Mouse (Mus musculus) heart, postnatal 14 days (tissue): Measurements from ENCODE around the gene Prkcsh. TPM values are rescaled to one million over a fixed set of nuclear protein-coding genes. Genes with fewer than 3 reads are reported as not detected.
A peak's percentile ranks its signal among the peaks of the same experiment; 100 is the strongest.

Experiments used
- DNase-seq, 2 experiments: peaks; one replicate each; pipeline ENCODE4 v3.0.0; 2021 to 2022
- intact Hi-C: fragments of 180-260 bp; cut with DNase I; formaldehyde crosslinking; loops from one replicate; pipeline ENCODE4 v1.15.1; 2025
- total RNA-seq, 2 experiments: library from RNA; stranded (reverse); gene quantifications; 2 replicates each; pipeline ENCODE4 v1.2.3; 2021

Prkcsh gene
- total RNA-seq, 2 experiments from 2014 or later, result 66.5 to 66.7 TPM

DNA sequence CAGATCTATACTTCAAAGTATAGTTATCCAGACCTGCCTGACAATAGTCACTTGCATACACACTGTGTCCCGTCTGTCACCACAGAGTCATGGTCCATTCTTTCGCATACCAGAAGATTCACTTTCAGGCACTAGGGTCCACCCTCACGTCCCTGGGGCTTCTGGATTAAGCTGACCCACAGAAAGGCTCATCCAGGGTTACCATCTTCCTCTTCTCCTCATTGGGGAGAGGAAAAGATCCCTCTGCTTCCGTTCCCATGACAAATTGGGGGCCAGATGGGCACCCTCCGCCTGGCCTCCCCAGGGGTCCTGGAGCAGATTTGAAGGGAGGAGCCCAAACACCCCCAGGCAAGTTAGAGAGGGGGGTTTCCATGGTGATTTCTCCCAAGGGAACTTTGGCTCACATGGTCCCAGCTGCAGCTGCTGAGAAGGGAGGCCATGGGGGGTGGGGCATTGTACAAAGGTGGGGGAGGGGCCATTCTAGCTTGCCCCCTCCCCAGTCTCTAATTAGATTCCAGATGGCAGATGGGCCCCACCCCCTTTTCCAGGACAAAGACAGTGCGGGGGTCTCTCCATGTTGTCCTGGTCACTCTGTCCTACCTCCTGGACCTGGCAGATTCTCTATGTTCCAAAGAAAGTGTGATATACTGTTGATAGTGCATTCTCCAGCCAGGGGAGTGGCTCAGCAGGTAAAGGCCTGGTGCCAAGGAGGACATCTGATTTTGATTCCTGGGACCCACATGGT is 32.9 kb downstream of the Prkcsh start:
- intact Hi-C loops, result no loop called here
- DNase-seq, result no peak

DNA sequence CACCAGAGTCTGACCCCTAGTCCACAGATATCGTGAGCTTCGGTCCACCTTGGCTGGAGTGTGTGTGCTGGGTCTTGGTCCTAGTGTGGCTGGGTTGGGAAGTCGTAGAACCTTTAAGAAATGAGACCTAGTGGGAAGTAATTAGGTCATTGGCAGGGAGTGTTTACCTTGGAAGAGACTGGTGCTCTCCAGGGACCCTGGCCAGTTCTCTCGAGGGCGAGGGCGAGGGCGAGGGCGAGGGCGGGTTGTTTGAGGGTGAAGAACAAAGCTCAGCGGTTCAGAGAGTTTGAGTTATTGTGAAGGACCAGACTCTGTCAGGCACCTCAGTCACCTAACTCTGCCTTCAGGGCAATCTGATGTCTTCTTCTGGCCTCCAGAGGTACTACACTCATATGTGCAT is 35.2 kb downstream of the Prkcsh start:
- intact Hi-C loops, result no loop called here

GRCm38 (mm10) chr9:22041832-22042231 is 39.2 kb downstream of the Prkcsh start:
- DNase-seq, result no peak
- intact Hi-C loops, result no loop called here

More for the DNA sequence above, 35.2 kb downstream of the Prkcsh start:
- no peak for DNase-seq

- DNase-seq, result no peak
Observed at GRCm38 (mm10) chr9:22047329-22047728, 44.7 kb downstream of the Prkcsh start.

DNA sequence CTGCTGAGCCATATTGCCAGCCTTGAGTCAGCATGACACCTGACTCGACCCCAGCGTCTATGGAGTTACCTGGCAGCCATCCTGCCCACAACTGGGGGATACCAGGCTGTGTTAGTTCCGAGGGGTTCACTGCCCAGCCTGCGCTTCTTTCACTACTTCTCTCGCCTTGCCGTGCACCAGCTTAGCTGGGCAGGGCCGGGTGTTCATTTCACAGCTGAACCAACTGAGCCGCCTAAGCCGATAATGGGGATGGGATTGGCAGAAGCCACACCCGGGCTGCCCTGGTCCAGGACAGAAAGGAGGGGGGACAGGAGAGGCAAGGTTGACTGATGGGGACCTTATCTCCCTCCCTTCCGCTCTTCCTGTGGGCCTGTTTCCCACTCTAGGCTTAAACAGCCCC is 46.7 kb downstream of the Prkcsh start:
- intact Hi-C loops, result no loop called here
- no peak for DNase-seq

More at GRCm38 (mm10) chr9:22047329-22047728, 44.7 kb downstream of the Prkcsh start:
- intact Hi-C loops, result no loop called here

DNA sequence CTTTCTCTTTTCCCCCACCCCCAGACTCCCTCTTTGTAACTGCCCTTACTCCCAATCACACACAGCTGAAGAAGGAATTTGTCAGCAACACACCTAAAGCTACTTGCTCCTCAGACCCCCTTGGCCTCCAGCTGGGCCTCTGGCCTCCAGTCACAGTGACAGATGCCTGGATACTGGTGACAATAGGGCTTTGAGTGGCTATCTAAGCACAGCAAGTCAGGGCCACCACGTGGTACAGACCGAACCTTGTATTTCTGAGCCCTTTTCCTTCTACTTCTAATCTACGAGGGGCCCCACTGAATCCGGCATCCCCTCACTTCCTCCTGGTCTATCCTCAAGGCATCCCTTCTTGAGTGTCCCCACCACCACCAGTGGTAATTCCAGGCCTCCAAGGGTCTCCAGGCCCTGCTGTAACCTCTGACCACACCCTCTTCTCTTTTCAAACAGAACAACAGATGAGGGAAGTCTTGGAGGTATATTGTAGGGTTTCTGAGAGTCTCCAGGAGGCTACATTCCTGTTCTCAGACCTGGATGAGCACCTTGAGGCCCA is 47.2 kb downstream of the Prkcsh start:
- DNase-seq, result no peak
- intact Hi-C loops, result no loop called here

DNA sequence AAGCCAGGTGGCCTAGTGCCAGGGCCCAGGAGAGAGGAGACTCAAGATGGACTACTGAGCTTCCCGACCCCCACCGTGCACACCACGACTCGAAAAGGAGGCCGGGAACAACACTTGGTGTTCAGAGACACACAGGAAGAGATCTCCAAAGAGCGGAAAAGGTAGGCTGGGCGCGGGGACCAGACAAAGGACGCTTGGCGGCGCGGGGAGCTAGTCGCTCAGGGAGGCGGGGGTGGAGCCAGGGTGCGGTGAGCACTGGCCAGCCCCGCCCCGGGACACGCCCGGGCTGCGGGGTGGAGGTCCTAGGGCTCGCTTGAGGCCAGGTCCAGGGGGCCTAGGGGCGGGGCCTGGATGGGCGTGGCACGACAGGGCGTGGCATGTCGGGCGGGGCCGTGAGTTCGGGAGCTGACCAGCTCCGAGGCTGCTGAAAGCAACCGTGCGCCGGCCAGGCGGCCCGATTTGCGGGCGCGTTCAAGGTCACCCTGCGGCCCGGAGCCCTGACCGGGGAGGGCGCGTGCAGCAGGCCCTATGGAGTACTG is 47.8 kb downstream of the Prkcsh start:
- DNase-seq, result peak; percentile 40 to 61
- intact Hi-C loops, result no loop called here

GRCm38 (mm10) chr9:22051161-22051957 is 48.8 kb downstream of the Prkcsh start:
- intact Hi-C loops, result no loop called here

GRCm38 (mm10) chr9:22051958-22052254 is 49.3 kb downstream of the Prkcsh start, which contains the start of gene Elavl3:
Gene Elavl3 (minus strand): TSS chr9:22052023.
- DNase-seq, result no peak
- intact Hi-C loops, result no loop called here

More at GRCm38 (mm10) chr9:22051161-22051957, 48.8 kb downstream of the Prkcsh start:
- no peak for DNase-seq

DNA sequence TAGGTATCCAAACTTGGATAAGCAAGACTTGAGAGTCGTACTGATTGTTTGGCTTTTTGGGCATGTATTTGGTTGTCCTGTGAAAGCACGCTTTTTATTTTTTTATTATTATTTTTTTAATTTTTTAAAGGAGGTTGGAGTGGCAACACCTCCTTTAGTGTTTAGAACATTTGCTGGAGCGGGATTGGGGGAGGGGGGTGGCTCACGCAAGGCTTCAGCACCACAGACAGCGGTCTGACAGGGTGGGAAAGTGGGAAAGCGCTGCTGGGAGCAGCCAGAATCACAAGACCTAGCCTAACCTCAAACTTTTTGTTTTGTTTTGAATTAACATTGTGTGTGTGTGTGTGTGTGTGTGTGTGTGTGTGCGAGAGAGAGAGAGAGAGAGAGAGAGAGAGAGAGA is 51.1 kb downstream of the Prkcsh start:
- no peak for DNase-seq
- intact Hi-C loops, result no loop called here

DNA sequence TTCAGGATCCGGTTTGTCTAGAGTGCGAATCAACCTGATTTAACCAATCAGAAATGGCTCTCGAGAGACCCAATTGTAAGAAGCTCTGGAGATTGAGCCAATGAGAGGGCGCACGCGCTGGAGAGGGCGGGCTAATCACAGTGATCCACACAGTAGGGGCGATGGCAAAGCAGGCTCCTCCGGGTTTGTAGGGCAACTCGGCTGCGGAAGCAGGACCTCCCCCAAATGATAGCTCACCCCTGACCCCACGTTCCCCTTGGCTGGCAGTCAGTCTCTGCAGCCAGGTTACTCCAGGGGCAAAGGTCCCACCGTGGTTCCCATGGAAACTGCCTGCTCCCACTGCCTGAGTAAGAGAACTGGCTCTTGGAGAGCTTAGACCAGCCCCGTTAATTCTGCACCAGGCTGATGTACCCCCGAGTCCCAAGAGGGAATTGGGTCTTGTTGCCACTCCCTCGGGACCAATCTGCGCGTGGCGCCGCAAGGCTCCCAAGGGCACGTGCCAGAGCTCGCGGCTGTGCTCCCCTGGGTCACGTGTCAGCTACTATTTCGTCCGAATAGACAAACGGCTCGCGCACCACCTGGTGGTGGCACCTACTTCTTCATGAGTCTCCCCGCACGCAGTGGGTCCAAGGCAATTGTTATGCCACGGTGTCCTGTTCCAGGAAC is 51.9 kb downstream of the Prkcsh start:
- intact Hi-C loops, result no loop called here
- DNase-seq, result peak; percentile 57 to 68

GRCm38 (mm10) chr9:22055713-22056112 is 53.1 kb downstream of the Prkcsh start:
- no peak for DNase-seq
- intact Hi-C loops, result no loop called here

- intact Hi-C loops, result no loop called here
- no peak for DNase-seq
Observed at GRCm38 (mm10) chr9:22056303-22056910, 53.8 kb downstream of the Prkcsh start.

DNA sequence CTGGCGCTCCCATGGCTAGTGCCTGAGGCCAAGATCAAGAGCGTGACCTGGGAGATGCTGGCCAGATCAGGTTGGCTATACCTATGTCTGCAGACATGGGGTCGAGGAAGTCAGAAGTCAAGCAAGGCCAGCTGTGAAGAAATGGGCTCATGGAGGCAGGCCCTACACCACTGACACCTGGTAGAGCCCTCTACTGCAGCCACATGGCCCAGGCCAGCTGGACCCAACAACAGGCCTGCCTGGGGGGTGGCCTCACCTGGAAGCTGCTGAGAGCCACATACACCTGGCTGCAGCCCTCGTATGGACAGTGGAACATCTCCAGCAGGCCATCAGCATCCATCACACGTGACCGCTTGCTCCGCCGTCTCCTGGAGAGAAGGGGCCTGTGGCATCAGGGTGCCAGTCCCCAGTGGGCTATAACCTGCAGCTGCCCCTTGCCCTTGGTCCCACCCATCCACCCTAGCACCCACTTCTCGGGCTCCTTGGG is 54.5 kb downstream of the Prkcsh start:
- DNase-seq, result no peak
- intact Hi-C loops, result no loop called here

DNA sequence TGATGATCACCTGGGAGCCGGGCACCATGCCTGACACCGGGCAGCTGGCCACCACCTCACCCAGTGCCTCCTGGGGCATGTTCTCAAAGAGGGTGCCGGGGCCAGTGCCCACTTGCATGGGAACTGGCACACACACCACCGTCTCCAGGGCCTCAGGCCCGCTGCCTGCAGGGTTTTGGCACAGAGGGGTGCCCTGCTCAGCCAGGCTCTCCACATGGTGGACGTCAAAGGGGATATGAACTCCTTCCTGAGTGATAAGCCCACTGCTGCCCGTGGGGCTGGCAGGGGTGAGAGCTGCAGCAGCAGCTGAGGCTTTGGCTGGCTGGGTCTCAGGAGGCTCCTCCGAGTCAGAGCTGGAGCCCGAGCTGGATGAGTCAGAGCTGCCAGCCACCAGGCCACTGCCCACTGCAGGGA is 55.4 kb downstream of the Prkcsh start:
- peak; percentile 45 to 56 for DNase-seq
- intact Hi-C loops, result no loop called here

DNA sequence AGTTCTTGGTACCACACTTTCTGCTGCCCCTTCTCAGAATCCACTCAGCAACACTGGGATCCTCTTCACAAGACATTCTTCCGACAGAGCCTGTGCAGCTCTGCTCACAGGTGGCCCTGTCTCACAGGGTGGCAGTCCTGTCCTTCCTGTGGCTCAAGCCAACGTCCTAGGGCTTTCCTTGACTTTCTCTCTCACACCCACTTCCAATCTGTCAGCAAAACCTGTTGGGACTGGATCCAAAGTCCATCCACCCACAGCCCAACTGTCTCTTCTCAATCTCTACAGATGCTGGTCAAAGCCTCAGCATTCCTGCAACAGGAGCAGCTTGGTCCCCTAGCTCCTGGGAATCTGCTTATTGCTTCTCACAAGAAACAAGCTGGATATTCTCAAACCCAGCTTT is 58.7 kb downstream of the Prkcsh start:
- DNase-seq, result no peak
- intact Hi-C loops, result no loop called here
